Mouse (Mus musculus): Measurements from ENCODE around the gene Tmem248. TPM values are rescaled to one million over a fixed set of nuclear protein-coding genes. Genes with fewer than 3 reads are reported as not detected.

Tmem248 gene
- polyA plus RNA-seq, 1 experiment from 2014 or later, result 30.3 TPM

GRCm38 (mm10) chr5:130283079-130283732, 66.3 kb downstream of the Tmem248 start:
- Histone ChIP-seq H3K27ac (ENCODE audit: low read depth, low read length) (no peak overlapping the region), H3K9me3 (ENCODE audit: control insufficient read depth, low read length) (no peaks in the 10 kb centered on the region; the same call in 1 of the 2 replicates), H3K36me3 (ENCODE audit: control insufficient read depth, insufficient read depth, low read length) (peaks cover 13% of the 10 kb centered on the region), H3K9ac (ENCODE audit: low read length) (no peak overlapping the region), H3K27me3 (ENCODE audit: control insufficient read depth, insufficient read depth, low read length) (no peaks in the 10 kb centered on the region), H3K4me1 (ENCODE audit: control insufficient read depth, insufficient read depth, low read length) (no peaks in the 10 kb centered on the region), H3K4me3 (ENCODE audit: low read depth, low read length) (no peak overlapping the region), H3K4me2 (no peak overlapping the region)
- DNase-seq (ENCODE audit: low spot score, missing footprints) (no peak), ATAC-seq (ENCODE audit: low FRiP score) (no peak)
- WGBS, result 94% methylated on average over 9 of the region's 9 CpGs

GRCm38 (mm10) chr5:130288106-130288505, 71.2 kb downstream of the Tmem248 start:
- Histone ChIP-seq H3K36me3 (ENCODE audit: control insufficient read depth, insufficient read depth, low read length) (peaks cover 13% of the 10 kb centered on the region; the same call in 1 of the 2 replicates), H3K9ac (ENCODE audit: low read length) (no peak overlapping the region), H3K4me1 (ENCODE audit: control insufficient read depth, insufficient read depth, low read length) (no peaks in the 10 kb centered on the region), H3K9me3 (ENCODE audit: control insufficient read depth, low read length) (no peaks in the 10 kb centered on the region; the same call in 1 of the 2 replicates), H3K27me3 (ENCODE audit: control insufficient read depth, insufficient read depth, low read length) (no peaks in the 10 kb centered on the region), H3K4me2 (no peak overlapping the region), H3K27ac (ENCODE audit: low read depth, low read length) (no peak overlapping the region), H3K4me3 (ENCODE audit: low read depth, low read length) (no peak overlapping the region)
- ATAC-seq (ENCODE audit: low FRiP score) (no peak), DNase-seq (ENCODE audit: low spot score, missing footprints) (no peak)
- 90% methylated on average over 7 of the region's 7 CpGs for WGBS

- 98% methylated on average over 6 of the region's 6 CpGs for WGBS
- no peaks in the 10 kb centered on the region for H3K9me3 ChIP-seq (ENCODE audit: control insufficient read depth, low read length)
- H3K9ac ChIP-seq (ENCODE audit: low read length), result no peak overlapping the region
- H3K27me3 ChIP-seq (ENCODE audit: control insufficient read depth, insufficient read depth, low read length), result no peaks in the 10 kb centered on the region
- no peak for DNase-seq (ENCODE audit: low spot score, missing footprints)
- H3K4me3 ChIP-seq (ENCODE audit: low read depth, low read length), result no peak overlapping the region
- H3K4me2 ChIP-seq, result no peak overlapping the region
- no peak for ATAC-seq (ENCODE audit: low FRiP score)
- H3K36me3 ChIP-seq (ENCODE audit: control insufficient read depth, insufficient read depth, low read length), result peaks cover 7% of the 10 kb centered on the region; the same call in 1 of the 2 replicates
- no peaks in the 10 kb centered on the region for H3K4me1 ChIP-seq (ENCODE audit: control insufficient read depth, insufficient read depth, low read length)
- H3K27ac ChIP-seq (ENCODE audit: low read depth, low read length), result no peak overlapping the region
Measured at GRCm38 (mm10) chr5:130290242-130290641, 73.4 kb downstream of the Tmem248 start.

- H3K9ac ChIP-seq (ENCODE audit: low read length), result no peak overlapping the region
- H3K27me3 ChIP-seq (ENCODE audit: control insufficient read depth, insufficient read depth, low read length), result no peaks in the 10 kb centered on the region
- H3K27ac ChIP-seq (ENCODE audit: low read depth, low read length), result no peak overlapping the region
- no peaks in the 10 kb centered on the region for H3K4me1 ChIP-seq (ENCODE audit: control insufficient read depth, insufficient read depth, low read length)
- no peak overlapping the region for H3K4me3 ChIP-seq (ENCODE audit: low read depth, low read length)
- ATAC-seq (ENCODE audit: low FRiP score) (no peak), DNase-seq (ENCODE audit: low spot score, missing footprints) (no peak)
- peaks cover 7% of the 10 kb centered on the region; the same call in 1 of the 2 replicates for H3K36me3 ChIP-seq (ENCODE audit: control insufficient read depth, insufficient read depth, low read length)
- 96% methylated on average over 12 of the region's 12 CpGs for WGBS
- H3K9me3 ChIP-seq (ENCODE audit: control insufficient read depth, low read length), result no peaks in the 10 kb centered on the region
- no peak overlapping the region for H3K4me2 ChIP-seq
Measured at GRCm38 (mm10) chr5:130290775-130291174, 73.9 kb downstream of the Tmem248 start.

- H3K4me1 ChIP-seq (ENCODE audit: control insufficient read depth, insufficient read depth, low read length), result no peaks in the 10 kb centered on the region
- WGBS, result 92% methylated on average over 4 of the region's 4 CpGs
- ATAC-seq (ENCODE audit: low FRiP score) (no peak), DNase-seq (ENCODE audit: low spot score, missing footprints) (no peak)
- no peak overlapping the region for H3K4me3 ChIP-seq (ENCODE audit: low read depth, low read length)
- H3K27ac ChIP-seq (ENCODE audit: low read depth, low read length), result no peak overlapping the region
- no peaks in the 10 kb centered on the region for H3K27me3 ChIP-seq (ENCODE audit: control insufficient read depth, insufficient read depth, low read length)
- no peaks in the 10 kb centered on the region for H3K9me3 ChIP-seq (ENCODE audit: control insufficient read depth, low read length)
- peaks cover 10% of the 10 kb centered on the region; the same call in 1 of the 2 replicates for H3K36me3 ChIP-seq (ENCODE audit: control insufficient read depth, insufficient read depth, low read length)
- H3K4me2 ChIP-seq, result no peak overlapping the region
- no peak overlapping the region for H3K9ac ChIP-seq (ENCODE audit: low read length)
Measured at GRCm38 (mm10) chr5:130292976-130293375, 76.1 kb downstream of the Tmem248 start.

Other genes with a start within 250 kb of the Tmem248 start
- gene Gusb, start 214.0 kb upstream of the Tmem248 start, polyA plus RNA-seq (2014; fragmentation: Nextera tagmentation; extraction: Ambion mirVana), result 31.8 and 33.9 TPM in 2 replicates
- 24.2 and 30.1 TPM in 2 replicates for gene Asl, start 187.8 kb upstream of the Tmem248 start, polyA plus RNA-seq (2014; fragmentation: Nextera tagmentation; extraction: Ambion mirVana)
- gene Crcp, start 187.8 kb upstream of the Tmem248 start, polyA plus RNA-seq (2014; fragmentation: Nextera tagmentation; extraction: Ambion mirVana), result 41.1 and 42.7 TPM in 2 replicates
- 64.7 and 68.7 TPM in 2 replicates for gene Tpst1, start 143.8 kb upstream of the Tmem248 start, polyA plus RNA-seq (2014; fragmentation: Nextera tagmentation; extraction: Ambion mirVana)
- gene Kctd7, start 72.2 kb upstream of the Tmem248 start, polyA plus RNA-seq (2014; fragmentation: Nextera tagmentation; extraction: Ambion mirVana), result 5.3 and 7.0 TPM in 2 replicates
- gene Rabgef1, start 45.3 kb upstream of the Tmem248 start, polyA plus RNA-seq (2014; fragmentation: Nextera tagmentation; extraction: Ambion mirVana), result 24.2 and 30.1 TPM in 2 replicates
- gene Sbds, start 38.4 kb downstream of the Tmem248 start, polyA plus RNA-seq (2014; fragmentation: Nextera tagmentation; extraction: Ambion mirVana), result 66.3 and 72.2 TPM in 2 replicates
- gene Tyw1, start 38.5 kb downstream of the Tmem248 start, polyA plus RNA-seq (2014; fragmentation: Nextera tagmentation; extraction: Ambion mirVana), result 30.4 and 32.1 TPM in 2 replicates
- 0.34 and 0.47 TPM in 2 replicates for gene Caln1, start 152.4 kb downstream of the Tmem248 start, polyA plus RNA-seq (2014; fragmentation: Nextera tagmentation; extraction: Ambion mirVana)
- gene A330070K13Rik, start 167.6 kb downstream of the Tmem248 start, polyA plus RNA-seq (2014; fragmentation: Nextera tagmentation; extraction: Ambion mirVana), result not detected in 2 replicates

Data from midbrain, embryonic 11.5 days (tissue).